Mouse (Mus musculus) forebrain, embryonic 14.5 days (tissue): ENCODE measurements at regions not wholly inside any gene's neighbourhood (a gene's known extent, or its start where the extent isn't known, plus 50 kb on each side); places are given as distances from the start of the nearest gene placed in this dataset.

Experiments
- ATAC-seq: fragments of 200-750 bp; cut with Nextera tagmentation; 2 replicates; pipeline ENCODE4 v1.8.0; 2017; ENCODE audit warnings: mild to moderate bottlenecking, moderate library complexity
- DNase-seq: peaks from one replicate; pipeline ENCODE4 v3.0.0-alpha.2; 2015; ENCODE audit warnings: low spot score
- H3K27ac ChIP-seq: fragments of 300-500 bp; sonication (generic); 2 replicates; pipeline ENCODE4 v1.5.1; 2014; ENCODE audit warnings: low read depth, mild to moderate bottlenecking, control low read depth, low read length, moderate library complexity
- H3K27me3 ChIP-seq: fragments of 300-500 bp; sonication (generic); replicated peaks from 2 replicates; pipeline ENCODE4 v1.6.1; 2014; ENCODE audit warnings: low read length, control low read depth, mixed read lengths; ENCODE audit not compliant: control insufficient read depth, insufficient read depth
- H3K36me3 ChIP-seq: fragments of 300-500 bp; sonication (generic); 2 replicates; pipeline ENCODE4 v1.6.1; 2014; ENCODE audit warnings: low read length, control low read depth; ENCODE audit not compliant: control insufficient read depth, insufficient read depth
- H3K4me1 ChIP-seq: fragments of 300-500 bp; sonication (generic); 2 replicates; pipeline ENCODE4 v1.6.1; 2014; ENCODE audit warnings: antibody characterized with exemption, low read length, control low read depth; ENCODE audit not compliant: control insufficient read depth, insufficient read depth
- H3K4me2 ChIP-seq: fragments of 300-500 bp; sonication (generic); 2 replicates; pipeline ENCODE4 v1.6.1; 2014; ENCODE audit warnings: mild to moderate bottlenecking, control low read depth, low read length
- H3K4me3 ChIP-seq: fragments of 300-500 bp; sonication (generic); 2 replicates; pipeline ENCODE4 v1.5.1; 2014; ENCODE audit warnings: low read depth, low read length, control low read depth
- H3K9ac ChIP-seq: fragments of 300-500 bp; sonication (generic); 2 replicates; pipeline ENCODE4 v1.6.1; 2014; ENCODE audit warnings: mild to moderate bottlenecking, low read length, control low read depth, moderate library complexity
- H3K9me3 ChIP-seq: fragments of 300-500 bp; sonication (generic); replicated peaks from 2 replicates; pipeline ENCODE4 v1.6.1; 2016; ENCODE audit warnings: low read length, control low read depth, mixed read lengths; ENCODE audit not compliant: control insufficient read depth
- WGBS: fragments of 180-500 bp; shearing (Covaris S2); extraction: QIAGEN DNeasy Blood & Tissue Kit; methylation state at CpG from one replicate; pipeline ENCODE4 v1.1.7; 2014; 5-methylcytosine and 5-hydroxymethylcytosine counted together

DNA sequence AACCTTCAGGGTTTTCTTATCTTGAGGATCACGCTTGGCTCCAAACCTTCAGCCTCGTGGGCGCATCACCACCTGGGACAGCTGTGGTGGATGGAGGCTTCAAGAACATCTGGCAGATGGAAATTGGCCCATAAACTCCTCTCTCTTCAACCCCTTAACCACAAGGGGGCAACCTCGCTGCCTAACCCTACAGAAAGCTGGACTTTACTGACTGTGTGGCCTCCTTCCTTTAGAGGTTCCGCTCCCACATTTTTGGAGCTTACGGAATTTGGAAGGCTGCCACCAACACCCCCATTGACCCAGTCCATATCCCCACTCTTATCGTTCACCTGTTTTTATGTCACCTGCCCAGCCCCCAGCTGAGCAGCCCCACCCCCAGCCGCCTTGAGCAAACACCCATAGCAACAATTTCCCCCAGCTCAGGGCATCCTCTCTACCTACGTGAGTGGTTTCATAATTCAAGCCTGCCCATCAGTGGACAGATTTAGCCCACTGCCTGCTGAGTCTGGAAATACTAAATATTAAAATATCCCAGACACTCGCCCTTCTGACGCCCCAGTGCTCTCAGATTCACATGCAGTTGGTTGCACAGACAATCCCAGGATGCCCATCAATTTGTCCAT lies 167.0 kb upstream of the Slc22a22 start:
- ATAC-seq = no peak

DNA sequence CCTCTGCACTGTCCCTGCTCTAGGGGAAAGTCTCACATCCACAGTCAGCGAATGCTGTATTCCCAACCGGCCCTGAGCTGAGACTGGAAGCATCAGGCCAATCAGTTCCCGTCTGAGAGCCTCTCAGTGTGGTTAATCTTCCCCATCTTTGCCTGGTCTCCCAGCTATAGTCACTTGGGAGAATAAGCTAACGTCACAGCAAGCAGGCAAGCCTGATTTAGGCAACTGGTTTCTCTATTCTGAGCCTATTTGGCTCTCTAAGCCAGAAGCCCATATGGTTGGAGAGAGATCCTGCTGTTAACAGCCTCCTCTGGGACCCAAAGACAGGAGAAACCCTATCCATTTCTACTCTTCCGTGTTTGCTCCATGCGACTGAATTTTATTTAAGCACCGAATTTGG lies 161.7 kb upstream of the Slc22a22 start:
- Histone ChIP-seq H3K4me1 (no peaks in the 10 kb centered on the region), H3K4me2 (no peak overlapping the region), H3K4me3 (no peak overlapping the region), H3K36me3 (no peaks in the 10 kb centered on the region), H3K27ac (no peak overlapping the region), H3K27me3 (no peaks in the 10 kb centered on the region), H3K9me3 (no peaks in the 10 kb centered on the region), H3K9ac (no peak overlapping the region)
- ATAC-seq (no peak), DNase-seq (peak; percentile 22)
- WGBS = 69% methylated on average over 7 of the region's 7 CpGs

More for the DNA sequence above, 167.0 kb upstream of the Slc22a22 start:
- Histone ChIP-seq H3K27ac (no peak overlapping the region), H3K27me3 (no peaks in the 10 kb centered on the region), H3K36me3 (no peaks in the 10 kb centered on the region), H3K9ac (no peak overlapping the region), H3K9me3 (no peaks in the 10 kb centered on the region), H3K4me1 (no peaks in the 10 kb centered on the region), H3K4me2 (no peak overlapping the region), H3K4me3 (no peak overlapping the region)
- WGBS = 66% methylated on average over 11 of the region's 11 CpGs
- peak; percentile 39 for DNase-seq

DNA sequence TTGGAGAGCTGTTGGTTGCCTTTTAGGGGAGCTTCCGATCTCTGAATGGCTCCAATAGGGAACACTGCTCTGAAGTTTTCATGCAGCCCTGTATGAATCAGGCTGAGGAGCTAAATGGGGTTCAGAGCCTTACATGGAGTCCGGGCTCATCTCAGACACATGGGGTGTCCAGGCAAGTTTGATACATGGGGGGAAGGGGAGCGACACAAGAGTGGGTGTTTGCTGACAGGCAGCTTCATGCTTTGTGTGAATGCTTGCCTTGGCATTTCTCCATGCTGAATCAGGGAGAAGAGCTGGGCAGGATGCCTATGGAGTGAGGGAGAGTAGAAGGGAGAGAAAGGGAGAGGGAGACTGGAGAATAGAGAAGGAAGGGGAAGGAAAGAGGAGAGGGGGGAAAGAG lies 155.6 kb upstream of the Slc22a22 start:
- Histone ChIP-seq H3K9me3 (no peaks in the 10 kb centered on the region), H3K27ac (no peak overlapping the region), H3K4me1 (no peaks in the 10 kb centered on the region), H3K36me3 (no peaks in the 10 kb centered on the region), H3K4me2 (no peak overlapping the region), H3K9ac (no peak overlapping the region), H3K4me3 (no peak overlapping the region), H3K27me3 (no peaks in the 10 kb centered on the region)
- peak; percentile 72 for DNase-seq
- ATAC-seq = peak; percentile 37; the same call in 1 of the 2 replicates
- WGBS = 62% methylated on average over 3 of the region's 3 CpGs

- Histone ChIP-seq H3K4me2 (no peak overlapping the region), H3K4me1 (no peaks in the 10 kb centered on the region), H3K9ac (no peak overlapping the region), H3K36me3 (no peaks in the 10 kb centered on the region), H3K9me3 (no peaks in the 10 kb centered on the region), H3K27me3 (no peaks in the 10 kb centered on the region), H3K4me3 (no peak overlapping the region), H3K27ac (no peak overlapping the region)
- DNase-seq (peak; percentile 7), ATAC-seq (0 out of 2 replicates have a peak, but pooled peaks have one; percentile 29)
- WGBS = 75% methylated on average over 8 of the region's 8 CpGs
Observed at GRCm38 (mm10) chr15:57632537-57632936, 155.1 kb upstream of the Slc22a22 start.

- Histone ChIP-seq H3K4me3 (no peak overlapping the region), H3K9ac (no peak overlapping the region), H3K27me3 (no peaks in the 10 kb centered on the region), H3K36me3 (no peaks in the 10 kb centered on the region), H3K4me2 (no peak overlapping the region), H3K27ac (no peak overlapping the region), H3K4me1 (no peaks in the 10 kb centered on the region), H3K9me3 (no peaks in the 10 kb centered on the region)
- DNase-seq (no peak), ATAC-seq (no peak)
- 87% methylated on average over 6 of the region's 6 CpGs for WGBS
Observed at GRCm38 (mm10) chr15:57618466-57618865, 141.0 kb upstream of the Slc22a22 start.

- DNase-seq (peak; percentile 22), ATAC-seq (no peak)
- WGBS = 71% methylated on average over 11 of the region's 11 CpGs
- Histone ChIP-seq H3K4me3 (no peak overlapping the region), H3K4me1 (no peaks in the 10 kb centered on the region), H3K4me2 (no peak overlapping the region), H3K9me3 (no peaks in the 10 kb centered on the region), H3K36me3 (no peaks in the 10 kb centered on the region), H3K27me3 (no peaks in the 10 kb centered on the region), H3K9ac (no peak overlapping the region), H3K27ac (no peak overlapping the region)
Observed at GRCm38 (mm10) chr15:57616880-57617391, 139.5 kb upstream of the Slc22a22 start.

DNA sequence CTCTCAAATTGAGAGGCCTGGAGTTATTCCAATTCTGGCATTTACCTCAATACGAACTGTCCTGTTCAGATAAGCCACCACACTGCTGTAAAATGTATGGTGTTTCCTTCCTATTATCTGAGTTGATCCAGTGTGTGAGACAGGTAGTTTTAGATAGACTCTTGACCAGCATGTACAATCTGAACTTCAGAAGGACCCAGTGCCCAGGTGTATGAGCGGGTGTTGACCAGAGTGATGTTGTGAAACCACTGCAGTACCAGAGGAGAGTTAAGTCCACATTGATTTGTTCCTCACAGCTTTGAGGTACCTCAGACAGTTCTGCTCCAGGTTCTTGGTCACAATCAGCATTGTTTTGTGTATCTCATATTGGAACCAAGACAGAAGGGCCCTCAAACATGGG lies 132.6 kb upstream of the Slc22a22 start:
- DNase-seq (no peak), ATAC-seq (no peak)
- Histone ChIP-seq H3K4me2 (no peak overlapping the region), H3K27ac (no peak overlapping the region), H3K4me1 (no peaks in the 10 kb centered on the region), H3K4me3 (no peak overlapping the region), H3K36me3 (no peaks in the 10 kb centered on the region), H3K9ac (no peak overlapping the region), H3K9me3 (no peaks in the 10 kb centered on the region), H3K27me3 (no peaks in the 10 kb centered on the region)
- 89% methylated on average over 2 of the region's 2 CpGs for WGBS

- WGBS = 95% methylated on average over 3 of the region's 3 CpGs
- no peak for ATAC-seq
Observed at GRCm38 (mm10) chr15:57608519-57608918, 131.1 kb upstream of the Slc22a22 start.

DNA sequence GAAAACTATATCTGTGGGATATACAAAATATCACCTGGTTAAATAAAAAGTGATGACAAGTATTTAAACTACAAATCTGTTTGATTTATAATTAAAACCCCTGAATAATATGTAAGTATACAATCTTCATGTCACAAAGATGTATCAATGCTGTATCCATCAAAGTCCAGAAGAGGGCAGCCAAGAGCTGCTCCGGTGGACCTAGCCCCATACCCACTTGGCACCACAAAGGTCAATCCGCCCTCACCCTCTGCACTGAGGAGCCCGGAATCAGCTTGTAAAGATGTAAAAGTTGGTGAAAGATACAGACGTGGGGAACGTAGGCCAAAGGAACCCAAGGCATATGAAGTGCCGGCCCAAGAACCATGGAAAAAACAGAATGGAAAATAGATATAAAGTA lies 123.1 kb upstream of the Slc22a22 start:
- Histone ChIP-seq H3K4me2 (no peak overlapping the region), H3K36me3 (no peaks in the 10 kb centered on the region), H3K4me3 (no peak overlapping the region), H3K9ac (no peak overlapping the region), H3K27me3 (no peaks in the 10 kb centered on the region), H3K27ac (no peak overlapping the region), H3K4me1 (no peaks in the 10 kb centered on the region), H3K9me3 (no peaks in the 10 kb centered on the region)
- ATAC-seq (peak; percentile 75), DNase-seq (peak; percentile 76)
- WGBS = 13% methylated on average over 6 of the region's 6 CpGs

More at GRCm38 (mm10) chr15:57608519-57608918, 131.1 kb upstream of the Slc22a22 start:
- no peaks in the 10 kb centered on the region for H3K27me3 ChIP-seq
- H3K4me3 ChIP-seq = no peak overlapping the region
- H3K9me3 ChIP-seq = no peaks in the 10 kb centered on the region
- H3K4me1 ChIP-seq = no peaks in the 10 kb centered on the region
- no peak overlapping the region for H3K9ac ChIP-seq
- no peak overlapping the region for H3K4me2 ChIP-seq
- H3K36me3 ChIP-seq = no peaks in the 10 kb centered on the region
- DNase-seq = no peak
- H3K27ac ChIP-seq = no peak overlapping the region
